Mouse (Mus musculus) hindbrain, postnatal 0 days (tissue): ENCODE results near the gene Pparg. TPM values are rescaled to one million over a fixed set of nuclear protein-coding genes. Genes with fewer than 3 reads are reported as not detected.

Experiments
- ATAC-seq: fragments of 200-750 bp; cut with Nextera tagmentation; 2 replicates; pipeline ENCODE4 v1.8.0; 2017; ENCODE audit warnings: mild to moderate bottlenecking, moderate TSS enrichment, moderate library complexity
- DNase-seq: peaks from one replicate; pipeline ENCODE4 v3.0.0-alpha.2; 2015; ENCODE audit warnings: low spot score
- H3K27ac ChIP-seq: fragments of 300-500 bp; sonication (generic); 2 replicates; pipeline ENCODE4 v1.5.1; 2014; ENCODE audit warnings: mild to moderate bottlenecking
- H3K27me3 ChIP-seq: fragments of 300-500 bp; sonication (generic); 2 replicates; pipeline ENCODE4 v1.6.1; 2014; ENCODE audit warnings: low read length, mixed read lengths; ENCODE audit not compliant: insufficient read depth
- H3K36me3 ChIP-seq: fragments of 300-500 bp; sonication (generic); 2 replicates; pipeline ENCODE4 v1.6.1; 2014; ENCODE audit warnings: low read length, mixed read lengths; ENCODE audit not compliant: insufficient read depth
- H3K4me1 ChIP-seq: fragments of 300-500 bp; sonication (generic); 2 replicates; pipeline ENCODE4 v1.6.1; 2014; ENCODE audit warnings: antibody characterized with exemption, low read length, mixed read lengths; ENCODE audit not compliant: insufficient read depth
- H3K4me2 ChIP-seq: fragments of 300-500 bp; sonication (generic); 2 replicates; pipeline ENCODE4 v1.6.1; 2014; ENCODE audit warnings: low read depth, mild to moderate bottlenecking, low read length, moderate library complexity, mixed read lengths
- H3K4me3 ChIP-seq: fragments of 300-500 bp; sonication (generic); 2 replicates; pipeline ENCODE4 v1.5.1; 2014; ENCODE audit warnings: low read length
- H3K9ac ChIP-seq: fragments of 300-500 bp; sonication (generic); replicated peaks from 2 replicates; pipeline ENCODE4 v1.6.1; 2014; ENCODE audit warnings: mild to moderate bottlenecking, low read length, moderate library complexity, mixed read lengths
- H3K9me3 ChIP-seq: fragments of 300-500 bp; sonication (generic); 2 replicates; pipeline ENCODE4 v1.6.1; 2016; ENCODE audit warnings: low read length, mixed read lengths
- CTCF ChIP-seq: IDR thresholded peaks from 2 replicates; pipeline ENCODE4 v1.5.1; 2016; ENCODE audit warnings: antibody characterized with exemption, control low read depth, low read depth
- WGBS: fragments of 180-500 bp; shearing (Covaris S2); extraction: QIAGEN DNeasy Blood & Tissue Kit; methylation state at CpG from one replicate; pipeline ENCODE4 v1.1.7; 2014; 5-methylcytosine and 5-hydroxymethylcytosine counted together
- polyA plus RNA-seq: library from polyadenylated mRNA; unstranded; fragments of >200 nt; fragmentation: Nextera tagmentation; extraction: Ambion mirVana; gene quantifications from 2 replicates; pipeline ENCODE4 v1.2.1, GENCODE M21; 2015
- total RNA-seq: library from RNA; depleted of rRNA; stranded (reverse); fragments of >200 nt; gene quantifications from 2 replicates; pipeline ENCODE4 v1.2.3, GENCODE M21; 2014; rRNA removed

Gene Pparg
- total and polyA plus RNA-seq, 2 experiments from 2014 or later = 0.26 to 0.46 TPM

- H3K9ac ChIP-seq = no peak overlapping the region
- H3K27ac ChIP-seq = no peak overlapping the region
- no peak overlapping the region for H3K4me2 ChIP-seq
- no peaks in the 10 kb centered on the region for H3K27me3 ChIP-seq
- H3K4me3 ChIP-seq = no peak overlapping the region
- no peaks in the 10 kb centered on the region for H3K9me3 ChIP-seq
- no peaks in the 10 kb centered on the region for H3K36me3 ChIP-seq
- ATAC-seq (no peak), DNase-seq (peak; percentile 67)
- TF ChIP-seq CTCF = no peak
- WGBS = 49% methylated on average over 7 of the region's 7 CpGs
- no peaks in the 10 kb centered on the region for H3K4me1 ChIP-seq
Observed at GRCm38 (mm10) chr6:115534617-115535016, 173.9 kb downstream of the Pparg start.

- Histone ChIP-seq H3K9ac (no peak overlapping the region), H3K36me3 (no peaks in the 10 kb centered on the region), H3K4me2 (no peak overlapping the region), H3K27me3 (no peaks in the 10 kb centered on the region), H3K4me1 (no peaks in the 10 kb centered on the region), H3K4me3 (no peak overlapping the region), H3K27ac (no peak overlapping the region), H3K9me3 (no peaks in the 10 kb centered on the region)
- WGBS = 55% methylated on average over 4 of the region's 4 CpGs
- no peak for DNase-seq
- ATAC-seq = no peak
- TF ChIP-seq CTCF = no peak
Observed at GRCm38 (mm10) chr6:115536169-115536568, 175.4 kb downstream of the Pparg start.

GRCm38 (mm10) chr6:115538645-115539429 lies 178.1 kb downstream of the Pparg start:
- H3K4me1 ChIP-seq = no peaks in the 10 kb centered on the region; the same call in 1 of the 2 replicates
- 21% methylated on average over 26 of the region's 26 CpGs for WGBS
- H3K9ac ChIP-seq = peak overlapping the region; percentile 39
- H3K9me3 ChIP-seq = no peaks in the 10 kb centered on the region
- peak overlapping the region; percentile 59 for H3K4me2 ChIP-seq
- peak; percentile 99 for TF ChIP-seq CTCF
- H3K36me3 ChIP-seq = no peaks in the 10 kb centered on the region
- H3K27me3 ChIP-seq = no peaks in the 10 kb centered on the region
- peak; percentile 90 for DNase-seq
- no peak overlapping the region for H3K27ac ChIP-seq
- peak; percentile 90 for ATAC-seq
- peak overlapping the region; percentile 18 for H3K4me3 ChIP-seq

Other genes with a start within 250 kb of the Pparg start
- gene Syn2, start 226.0 kb upstream of the Pparg start, total RNA-seq = 128 and 129 TPM in 2 replicates
- 90.2 and 94.7 TPM in 2 replicates for gene Syn2, start 226.0 kb upstream of the Pparg start, polyA plus RNA-seq
- gene Gm17482, start 133.6 kb upstream of the Pparg start, total RNA-seq = not detected in 2 replicates
- gene Gm17482, start 133.6 kb upstream of the Pparg start, polyA plus RNA-seq = not detected in 2 replicates
- gene Timp4, start 108.7 kb upstream of the Pparg start, total RNA-seq = 30.4 and 36.0 TPM in 2 replicates
- gene Timp4, start 108.7 kb upstream of the Pparg start, polyA plus RNA-seq = 48.4 and 53.5 TPM in 2 replicates
- gene Tsen2, start 183.7 kb downstream of the Pparg start, total RNA-seq = 18.3 and 19.2 TPM in 2 replicates
- 22.7 and 25.9 TPM in 2 replicates for gene Tsen2, start 183.7 kb downstream of the Pparg start, polyA plus RNA-seq
- gene Mkrn2os, start 231.6 kb downstream of the Pparg start, total RNA-seq = not detected in 2 replicates
- gene Mkrn2os, start 231.6 kb downstream of the Pparg start, polyA plus RNA-seq = 0.32 and 0.39 TPM in 2 replicates
- 25.2 and 29.4 TPM in 2 replicates for gene Mkrn2, start 241.0 kb downstream of the Pparg start, total RNA-seq
- 37.4 and 40.6 TPM in 2 replicates for gene Mkrn2, start 241.0 kb downstream of the Pparg start, polyA plus RNA-seq